Mouse (Mus musculus): ENCODE measurements at regions not wholly inside any gene's neighbourhood (a gene's known extent, or its start where the extent isn't known, plus 50 kb on each side); places are given as distances from the start of the nearest gene placed in this dataset.

DNA sequence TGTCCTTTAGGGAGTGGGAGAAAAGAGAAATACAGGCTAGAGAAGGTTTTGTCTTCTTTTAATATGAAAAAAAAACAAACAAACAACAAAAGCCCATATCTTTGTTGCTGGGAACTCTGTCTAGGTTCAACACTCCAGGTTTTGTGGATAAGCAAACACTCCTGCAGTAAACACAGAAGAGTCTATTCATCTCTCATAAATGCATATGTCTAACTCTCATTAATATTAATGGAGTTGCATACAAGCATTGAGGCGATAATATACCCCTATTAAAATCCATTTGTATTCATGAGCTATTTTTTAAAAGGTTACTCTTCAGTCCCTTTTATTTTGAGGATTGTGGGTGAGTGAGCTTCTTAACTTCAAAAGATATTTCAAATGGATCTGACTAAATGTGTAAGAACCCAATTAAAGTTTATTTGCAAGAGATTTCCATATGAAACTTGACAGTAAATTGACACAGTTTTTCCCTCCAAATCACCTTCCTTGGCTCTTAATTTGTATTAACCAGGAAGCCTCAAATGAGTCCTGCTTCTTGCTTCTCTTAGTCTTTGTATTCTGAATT is 302.6 kb upstream of the Nr5a2 start:
- TF ChIP-seq RAD21 (IDR thresholded peaks at IDR 0.05; ENCODE audit: low read depth, low read length), result no peak
- no peak for TF ChIP-seq ZNF384 (IDR thresholded peaks at IDR 0.05; ENCODE audit: low read depth, low read length)
- TF ChIP-seq POLR2A (IDR thresholded peaks at IDR 0.05; ENCODE audit: control insufficient read depth in 1 of 2, insufficient read depth in 1 of 2, low read depth in 1 of 2, low read length in 2 of 2, poor library complexity in 1 of 2), result no peak
- no peak for TF ChIP-seq EP300 (IDR thresholded peaks at IDR 0.05; ENCODE audit: low read depth in 1 of 2, low read length in 2 of 2)
- no peak for TF ChIP-seq MAX (IDR thresholded peaks at IDR 0.05; ENCODE audit: low read length)
- TF ChIP-seq ZMIZ1 (IDR thresholded peaks at IDR 0.05; ENCODE audit: low read depth, low read length), result no peak
- no peak for TF ChIP-seq TBP (IDR thresholded peaks at IDR 0.05; ENCODE audit: low read depth, low read length)
- TF ChIP-seq ZC3H11A (IDR thresholded peaks at IDR 0.05; ENCODE audit: low read depth, low read length), result no peak
- TF ChIP-seq MAZ (IDR thresholded peaks at IDR 0.05; ENCODE audit: low read depth, low read length), result no peak
- H3K36me3 ChIP-seq (ENCODE audit: control insufficient read depth in 1 of 2, insufficient read depth in 2 of 2, low read length in 2 of 2), result no peaks in the 10 kb centered on the region
- no peaks in the 10 kb centered on the region for H3K27me3 ChIP-seq (ENCODE audit: control insufficient read depth in 1 of 2, insufficient read depth in 2 of 2, low read length in 2 of 2)
- no peaks in the 10 kb centered on the region for H3K4me1 ChIP-seq (ENCODE audit: control insufficient read depth in 1 of 2, insufficient read depth in 2 of 2, low read length in 2 of 2)
- H3K79me2 ChIP-seq (ENCODE audit: control insufficient read depth, insufficient read depth, low read length, poor library complexity), result no peaks in the 10 kb centered on the region
- H3K4me3 ChIP-seq (ENCODE audit: control insufficient read depth in 1 of 2, insufficient read depth in 1 of 2, low read depth in 2 of 2, low read length in 2 of 2), result no peak overlapping the region
- H3K9me3 ChIP-seq (replicated peaks; ENCODE audit: insufficient read depth, low read length), result no peaks in the 10 kb centered on the region; the same call in 1 of the 2 replicates
- H3K9ac ChIP-seq (ENCODE audit: control insufficient read depth, low read depth, low read length, poor library complexity, severe bottlenecking), result no peak overlapping the region
- H3K27ac ChIP-seq (ENCODE audit: control insufficient read depth, low read depth, low read length), result no peak overlapping the region
- DNase-seq (ENCODE audit: low read depth, low spot score), result no peak

DNA sequence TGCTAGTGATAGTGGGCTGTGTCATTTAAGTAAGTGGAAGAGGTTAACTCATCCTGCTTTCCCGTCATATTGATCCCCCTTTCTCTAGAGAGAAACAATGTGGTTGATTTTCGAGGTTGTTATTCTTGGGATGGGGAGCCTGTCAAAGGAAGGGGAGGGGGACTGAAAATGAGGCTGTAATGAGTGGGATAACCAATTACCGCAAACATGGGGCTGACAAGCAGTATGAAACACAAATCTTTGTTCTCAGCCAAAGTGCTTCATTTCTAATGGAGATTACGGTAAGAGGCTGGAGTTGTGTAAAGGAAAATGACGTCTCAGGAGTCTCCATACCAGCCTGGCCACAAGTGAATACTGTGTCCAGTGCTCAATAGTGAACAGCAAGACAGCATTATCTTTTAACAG is 301.9 kb upstream of the Nr5a2 start:
- H3K36me3 ChIP-seq (ENCODE audit: control insufficient read depth in 1 of 2, insufficient read depth in 2 of 2, low read length in 2 of 2), result no peaks in the 10 kb centered on the region
- H3K27me3 ChIP-seq (ENCODE audit: control insufficient read depth in 1 of 2, insufficient read depth in 2 of 2, low read length in 2 of 2), result no peaks in the 10 kb centered on the region
- no peak overlapping the region for H3K9ac ChIP-seq (ENCODE audit: control insufficient read depth, low read depth, low read length, poor library complexity, severe bottlenecking)
- H3K4me3 ChIP-seq (ENCODE audit: control insufficient read depth in 1 of 2, insufficient read depth in 1 of 2, low read depth in 2 of 2, low read length in 2 of 2), result no peak overlapping the region
- H3K27ac ChIP-seq (ENCODE audit: control insufficient read depth, low read depth, low read length), result no peak overlapping the region
- no peak for DNase-seq (ENCODE audit: low read depth, low spot score)
- H3K9me3 ChIP-seq (replicated peaks; ENCODE audit: insufficient read depth, low read length), result no peaks in the 10 kb centered on the region; the same call in 1 of the 2 replicates
- H3K79me2 ChIP-seq (ENCODE audit: control insufficient read depth, insufficient read depth, low read length, poor library complexity), result no peaks in the 10 kb centered on the region
- TF ChIP-seq RAD21 (IDR thresholded peaks at IDR 0.05; ENCODE audit: low read depth, low read length), result no peak
- H3K4me1 ChIP-seq (ENCODE audit: control insufficient read depth in 1 of 2, insufficient read depth in 2 of 2, low read length in 2 of 2), result no peaks in the 10 kb centered on the region

DNA sequence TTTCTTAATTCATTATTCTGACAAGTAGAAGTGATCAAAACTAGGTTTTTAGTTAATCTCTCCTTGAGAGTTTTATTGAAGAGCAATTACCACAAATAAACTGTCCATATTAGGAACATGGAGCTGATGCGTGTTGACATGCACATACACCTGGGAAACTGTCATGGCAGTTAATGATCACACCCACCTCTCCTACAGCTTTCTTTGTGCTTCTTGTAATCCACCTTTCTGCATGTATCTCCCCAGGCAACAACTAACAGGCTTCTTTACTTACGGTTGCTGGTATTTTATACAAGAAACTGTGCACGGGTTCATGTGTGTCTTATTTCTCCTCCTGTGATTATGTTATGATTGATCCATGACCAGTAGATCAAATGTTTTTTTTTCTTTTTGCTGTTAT is 296.0 kb upstream of the Nr5a2 start:
- DNase-seq (ENCODE audit: low read depth, low spot score), result no peak
- TF ChIP-seq MAZ (IDR thresholded peaks at IDR 0.05; ENCODE audit: low read depth, low read length) (no peak), MAFK (IDR thresholded peaks at IDR 0.05; ENCODE audit: borderline replicate concordance, low read depth, low read length) (no peak), USF2 (IDR thresholded peaks at IDR 0.05; ENCODE audit: borderline replicate concordance in 1 of 2, insufficient read depth in 1 of 2, low read depth in 1 of 2, low read length in 2 of 2) (no peak), MYB (IDR thresholded peaks at IDR 0.05; ENCODE audit: low read depth, low read length) (no peak), SMC3 (IDR thresholded peaks at IDR 0.05; ENCODE audit: low read depth, low read length) (no peak), NRF1 (IDR thresholded peaks at IDR 0.05; ENCODE audit: insufficient read depth, low read depth, low read length, poor library complexity, severe bottlenecking) (no peak), POLR2AphosphoS2 (IDR thresholded peaks at IDR 0.05; ENCODE audit: low read length) (no peak), KAT2A (conservative IDR thresholded peaks at IDR 0.05; ENCODE audit: low read depth, low read length) (no peak), RCOR1 (IDR thresholded peaks at IDR 0.05; ENCODE audit: low read depth, low read length) (no peak), POLR2AphosphoS5 (IDR thresholded peaks at IDR 0.05; ENCODE audit: borderline replicate concordance, low read depth, low read length) (no peak), MXI1 (IDR thresholded peaks at IDR 0.05; ENCODE audit: low read depth, low read length) (no peak), ETS1 (IDR thresholded peaks at IDR 0.05; ENCODE audit: low read depth, low read length) (no peak), E2F4 (IDR thresholded peaks at IDR 0.05; ENCODE audit: borderline replicate concordance, low read depth, low read length) (no peak), TCF12 (IDR thresholded peaks at IDR 0.05; ENCODE audit: low read depth, low read length) (no peak), NELFE (IDR thresholded peaks at IDR 0.05; ENCODE audit: low read depth, low read length) (no peak), ZKSCAN1 (IDR thresholded peaks at IDR 0.05; ENCODE audit: low read depth, low read length) (no peak), GATA1 (IDR thresholded peaks at IDR 0.05; ENCODE audit: low read depth, low read length) (no peak)

More for the DNA sequence above, 296.0 kb upstream of the Nr5a2 start:
- Histone ChIP-seq H3K36me3 (ENCODE audit: control insufficient read depth in 1 of 2, insufficient read depth in 2 of 2, low read length in 2 of 2) (no peaks in the 10 kb centered on the region), H3K9me3 (replicated peaks; ENCODE audit: insufficient read depth, low read length) (no peaks in the 10 kb centered on the region), H3K9ac (ENCODE audit: control insufficient read depth, low read depth, low read length, poor library complexity, severe bottlenecking) (no peak overlapping the region), H3K4me1 (ENCODE audit: control insufficient read depth in 1 of 2, insufficient read depth in 2 of 2, low read length in 2 of 2) (no peaks in the 10 kb centered on the region), H3K27ac (ENCODE audit: control insufficient read depth, low read depth, low read length) (no peak overlapping the region), H3K27me3 (ENCODE audit: control insufficient read depth in 1 of 2, insufficient read depth in 2 of 2, low read length in 2 of 2) (no peaks in the 10 kb centered on the region), H3K4me3 (ENCODE audit: control insufficient read depth in 1 of 2, insufficient read depth in 1 of 2, low read depth in 2 of 2, low read length in 2 of 2) (no peak overlapping the region), H3K79me2 (ENCODE audit: control insufficient read depth, insufficient read depth, low read length, poor library complexity) (no peaks in the 10 kb centered on the region)

Measured in MEL (cell line).